Mouse (Mus musculus): ENCODE measurements around the gene Polr2f. TPM values are rescaled to one million over a fixed set of nuclear protein-coding genes. Genes with fewer than 3 reads are reported as not detected.

Gene Polr2f
- total and polyA plus RNA-seq, 2 experiments from 2014 or later: 50.2 to 271 TPM

- no peaks in the 10 kb centered on the region for H3K9me3 ChIP-seq (replicated peaks; ENCODE audit: control insufficient read depth, low read length)
- H3K27me3 ChIP-seq (ENCODE audit: control insufficient read depth, insufficient read depth, low read length): no peaks in the 10 kb centered on the region
- H3K4me2 ChIP-seq (ENCODE audit: low read depth, low read length): no peak overlapping the region
- ATAC-seq (ENCODE audit: insufficient read depth, low read depth) (no peak), DNase-seq (ENCODE audit: low spot score) (no peak)
- no peak overlapping the region for H3K4me3 ChIP-seq (ENCODE audit: low read depth, low read length)
- H3K27ac ChIP-seq (ENCODE audit: low read depth): no peak overlapping the region
- 60% methylated on average over 10 of the region's 10 CpGs for WGBS
- H3K36me3 ChIP-seq (replicated peaks; ENCODE audit: control insufficient read depth, insufficient read depth, low read length): peaks cover 5% of the 10 kb centered on the region
- TF ChIP-seq CTCF (IDR thresholded peaks at IDR 0.05; ENCODE audit: low read depth) (peak; percentile 59), EP300 (IDR thresholded peaks at IDR 0.05; ENCODE audit: low read depth) (no peak)
- no peak overlapping the region for H3K9ac ChIP-seq (replicated peaks; ENCODE audit: low read depth, low read length)
- peaks cover 7% of the 10 kb centered on the region; the same call in 1 of the 2 replicates for H3K4me1 ChIP-seq (ENCODE audit: control insufficient read depth, insufficient read depth)
These were observed 1.2 kb upstream of the Polr2f start for GRCm38 (mm10) chr15:79139640-79140039.

GRCm38 (mm10) chr15:79141566-79141917 lies 733 bp downstream of the Polr2f start:
- DNase-seq (ENCODE audit: low spot score): no peak
- ATAC-seq (ENCODE audit: insufficient read depth, low read depth): 0 out of 2 replicates have a peak, but pooled peaks have one; percentile 13
- H3K27me3 ChIP-seq (ENCODE audit: control insufficient read depth, insufficient read depth, low read length): no peaks in the 10 kb centered on the region
- peak overlapping the region; percentile 71 for H3K4me3 ChIP-seq (ENCODE audit: low read depth, low read length)
- TF ChIP-seq EP300 (IDR thresholded peaks at IDR 0.05; ENCODE audit: low read depth): no peak
- TF ChIP-seq CTCF (IDR thresholded peaks at IDR 0.05; ENCODE audit: low read depth): no peak
- H3K9me3 ChIP-seq (replicated peaks; ENCODE audit: control insufficient read depth, low read length): no peaks in the 10 kb centered on the region
- peak overlapping the region; percentile 67 for H3K9ac ChIP-seq (replicated peaks; ENCODE audit: low read depth, low read length)
- H3K27ac ChIP-seq (ENCODE audit: low read depth): peak overlapping the region; percentile 28; the same call in 1 of the 2 replicates
- H3K36me3 ChIP-seq (replicated peaks; ENCODE audit: control insufficient read depth, insufficient read depth, low read length): peaks cover 24% of the 10 kb centered on the region
- peak overlapping the region; percentile 92 for H3K4me2 ChIP-seq (ENCODE audit: low read depth, low read length)
- H3K4me1 ChIP-seq (ENCODE audit: control insufficient read depth, insufficient read depth): peaks cover 7% of the 10 kb centered on the region; the same call in 1 of the 2 replicates
- 0% methylated on average over 7 of the region's 7 CpGs for WGBS

- Histone ChIP-seq H3K4me3 (ENCODE audit: low read depth, low read length) (no peak overlapping the region), H3K9ac (replicated peaks; ENCODE audit: low read depth, low read length) (no peak overlapping the region), H3K4me1 (ENCODE audit: control insufficient read depth, insufficient read depth) (peaks cover 7% of the 10 kb centered on the region; the same call in 1 of the 2 replicates), H3K36me3 (replicated peaks; ENCODE audit: control insufficient read depth, insufficient read depth, low read length) (peaks cover 37% of the 10 kb centered on the region), H3K9me3 (replicated peaks; ENCODE audit: control insufficient read depth, low read length) (no peaks in the 10 kb centered on the region), H3K27me3 (ENCODE audit: control insufficient read depth, insufficient read depth, low read length) (no peaks in the 10 kb centered on the region), H3K4me2 (ENCODE audit: low read depth, low read length) (no peak overlapping the region), H3K27ac (ENCODE audit: low read depth) (no peak overlapping the region)
- DNase-seq (ENCODE audit: low spot score) (no peak), ATAC-seq (ENCODE audit: insufficient read depth, low read depth) (no peak)
- 86% methylated on average over 11 of the region's 12 CpGs for WGBS
- no peak for TF ChIP-seq EP300 (IDR thresholded peaks at IDR 0.05; ENCODE audit: low read depth)
- TF ChIP-seq CTCF (IDR thresholded peaks at IDR 0.05; ENCODE audit: low read depth): no peak
These were observed 2.5 kb downstream of the Polr2f start for GRCm38 (mm10) chr15:79143316-79143715.

GRCm38 (mm10) chr15:79144021-79144420 lies 3.2 kb downstream of the Polr2f start:
- H3K4me3 ChIP-seq (ENCODE audit: low read depth, low read length): no peak overlapping the region
- no peak for DNase-seq (ENCODE audit: low spot score)
- 57% methylated on average over 8 of the region's 8 CpGs for WGBS
- TF ChIP-seq CTCF (IDR thresholded peaks at IDR 0.05; ENCODE audit: low read depth) (no peak), EP300 (IDR thresholded peaks at IDR 0.05; ENCODE audit: low read depth) (no peak)
- no peak overlapping the region for H3K4me2 ChIP-seq (ENCODE audit: low read depth, low read length)
- H3K27me3 ChIP-seq (ENCODE audit: control insufficient read depth, insufficient read depth, low read length): no peaks in the 10 kb centered on the region
- H3K4me1 ChIP-seq (ENCODE audit: control insufficient read depth, insufficient read depth): peaks cover 7% of the 10 kb centered on the region; the same call in 1 of the 2 replicates
- no peaks in the 10 kb centered on the region for H3K9me3 ChIP-seq (replicated peaks; ENCODE audit: control insufficient read depth, low read length)
- ATAC-seq (ENCODE audit: insufficient read depth, low read depth): no peak
- H3K9ac ChIP-seq (replicated peaks; ENCODE audit: low read depth, low read length): no peak overlapping the region
- no peak overlapping the region for H3K27ac ChIP-seq (ENCODE audit: low read depth)
- peaks cover 37% of the 10 kb centered on the region for H3K36me3 ChIP-seq (replicated peaks; ENCODE audit: control insufficient read depth, insufficient read depth, low read length)

GRCm38 (mm10) chr15:79145522-79145921 lies 4.7 kb downstream of the Polr2f start:
- Histone ChIP-seq H3K9ac (replicated peaks; ENCODE audit: low read depth, low read length) (no peak overlapping the region), H3K36me3 (replicated peaks; ENCODE audit: control insufficient read depth, insufficient read depth, low read length) (peaks cover 48% of the 10 kb centered on the region)
- no peak for DNase-seq (ENCODE audit: low spot score)

GRCm38 (mm10) chr15:79148533-79148932 lies 7.7 kb downstream of the Polr2f start:
- Histone ChIP-seq H3K36me3 (replicated peaks; ENCODE audit: control insufficient read depth, insufficient read depth, low read length) (peaks cover 67% of the 10 kb centered on the region), H3K4me1 (ENCODE audit: control insufficient read depth, insufficient read depth) (no peaks in the 10 kb centered on the region), H3K4me3 (ENCODE audit: low read depth, low read length) (no peak overlapping the region), H3K9me3 (replicated peaks; ENCODE audit: control insufficient read depth, low read length) (no peaks in the 10 kb centered on the region), H3K9ac (replicated peaks; ENCODE audit: low read depth, low read length) (no peak overlapping the region), H3K27me3 (ENCODE audit: control insufficient read depth, insufficient read depth, low read length) (no peaks in the 10 kb centered on the region), H3K4me2 (ENCODE audit: low read depth, low read length) (no peak overlapping the region), H3K27ac (ENCODE audit: low read depth) (no peak overlapping the region)
- DNase-seq (ENCODE audit: low spot score) (peak; percentile 83), ATAC-seq (ENCODE audit: insufficient read depth, low read depth) (peak; percentile 85)
- WGBS: 45% methylated on average over 7 of the region's 7 CpGs
- TF ChIP-seq EP300 (IDR thresholded peaks at IDR 0.05; ENCODE audit: low read depth) (no peak), CTCF (IDR thresholded peaks at IDR 0.05; ENCODE audit: low read depth) (peak; percentile 98)

More at GRCm38 (mm10) chr15:79145522-79145921, 4.7 kb downstream of the Polr2f start:
- H3K27me3 ChIP-seq (ENCODE audit: control insufficient read depth, insufficient read depth, low read length): no peaks in the 10 kb centered on the region
- no peak overlapping the region for H3K27ac ChIP-seq (ENCODE audit: low read depth)
- H3K9me3 ChIP-seq (replicated peaks; ENCODE audit: control insufficient read depth, low read length): no peaks in the 10 kb centered on the region
- WGBS: 92% methylated on average over 7 of the region's 7 CpGs
- H3K4me1 ChIP-seq (ENCODE audit: control insufficient read depth, insufficient read depth): peaks cover 7% of the 10 kb centered on the region; the same call in 1 of the 2 replicates
- TF ChIP-seq CTCF (IDR thresholded peaks at IDR 0.05; ENCODE audit: low read depth) (no peak), EP300 (IDR thresholded peaks at IDR 0.05; ENCODE audit: low read depth) (no peak)
- H3K4me2 ChIP-seq (ENCODE audit: low read depth, low read length): no peak overlapping the region
- no peak for ATAC-seq (ENCODE audit: insufficient read depth, low read depth)
- H3K4me3 ChIP-seq (ENCODE audit: low read depth, low read length): no peak overlapping the region
